Comparison of ENCODE assay signal across 17 mouse cellular contexts in the genomic region with DNA sequence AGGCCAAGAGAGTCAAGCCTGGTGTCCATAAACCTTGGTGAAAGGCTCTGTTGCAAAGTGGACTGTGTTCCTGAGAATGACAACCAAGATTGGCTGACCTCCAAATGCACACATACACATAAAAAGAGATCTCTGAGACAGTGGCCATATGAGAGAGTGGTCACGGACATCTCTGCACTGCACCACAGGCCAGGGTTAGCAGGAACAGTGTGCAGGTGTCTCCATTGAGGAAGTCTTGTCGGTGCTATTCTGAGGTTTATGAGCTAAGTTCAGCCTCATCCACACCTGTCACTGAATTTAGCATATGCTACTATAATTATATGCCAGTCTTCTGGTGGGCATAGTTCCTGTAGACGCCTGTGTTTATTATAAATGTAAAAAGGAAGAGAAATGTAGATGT. TPM values are rescaled to one million over a fixed set of nuclear protein-coding genes. Genes with fewer than 3 reads are reported as not detected.
DNase-seq lines count a peak whose midpoint lies in the region; TF ChIP-seq lines count a peak whose summit lies in the region.
"Had no signal": no experiment of that assay in that cellular context is flagged by ENCODE, and none has a peak within 500 bp of the region (broad histone marks: within the 10 kb centered on the region; RNA-seq: fewer than 3 reads in every experiment).

No protein-coding gene starts in this region.

- H3K79me2 ChIP-seq in myocyte (ENCODE audit: control insufficient read depth, insufficient read depth), result peaks cover 9% of the 10 kb centered on the region

- no peak for DNase-seq in gastrocnemius, adult 2 months
- no peak for DNase-seq in gastrocnemius, postnatal 25 days
- DNase-seq in brain, adult 2 months (ENCODE audit: low read depth, low spot score), result peak; percentile 81
- DNase-seq in cerebellum, adult 8-10 months, result peak; percentile 44
- DNase-seq in MN1 (ENCODE audit: low spot score), result no peak
- no peak for DNase-seq in right cerebral cortex, adult 18-20 months
- DNase-seq: adrenal gland, adult 8-10 months; heart, adult 18-20 months; kidney, adult 11 months; right cerebral cortex, postnatal 25 days; thymus, adult 2 months had no signal

- no peak for TF ChIP-seq CTCF in gastrocnemius, adult 2 months (IDR thresholded peaks at IDR 0.05)

- no peaks in the 10 kb centered on the region for H3K27me3 ChIP-seq in myocyte (ENCODE audit: control insufficient read depth, insufficient read depth, insufficient read length)
- H3K27me3 ChIP-seq: embryonic facial prominence, embryonic 15.5 days; midbrain, embryonic 12.5 days; neural tube, embryonic 13.5 days had no signal

- no peak overlapping the region for H3K4me3 ChIP-seq in gastrocnemius, adult 2 months
- no peak overlapping the region for H3K4me3 ChIP-seq in myocyte
- H3K4me3 ChIP-seq: embryonic facial prominence, embryonic 15.5 days; midbrain, embryonic 12.5 days; neural tube, embryonic 13.5 days had no signal

- H3K27ac ChIP-seq in gastrocnemius, adult 2 months, result peak overlapping the region; percentile 0; the same call in 1 of the 2 replicates
- H3K27ac ChIP-seq: embryonic facial prominence, embryonic 15.5 days; kidney, postnatal 0 days; liver, embryonic 14.5 days; midbrain, embryonic 12.5 days; neural tube, embryonic 13.5 days had no signal

- intact Hi-C loops in gastrocnemius, adult 2 months (cut with DNase I), result no loop called here

- H3K4me2 ChIP-seq in myocyte (ENCODE audit: low read depth), result peak overlapping the region; percentile 18
- H3K4me2 ChIP-seq: embryonic facial prominence, embryonic 15.5 days; midbrain, embryonic 12.5 days; neural tube, embryonic 13.5 days had no signal

- no peak for TF ChIP-seq POLR2A in myocyte (IDR thresholded peaks at IDR 0.05; ENCODE audit: insufficient read length, low read depth)

- H3ac ChIP-seq in myocyte (ENCODE audit: control insufficient read depth, insufficient read length), result no peak overlapping the region

- peaks cover 18% of the 10 kb centered on the region for H3K36me3 ChIP-seq in myocyte (ENCODE audit: control insufficient read depth, insufficient read depth)

TF ChIP-seq in myocyte, 11 proteins besides CTCF, POLR2A, EP300 and RAD21:
- TF ChIP-seq SRF (IDR thresholded peaks at IDR 0.05; ENCODE audit: control insufficient read depth, insufficient read length, low read depth), result no peak
- no peak for TF ChIP-seq REST (IDR thresholded peaks at IDR 0.05; ENCODE audit: insufficient read depth, insufficient read length)
- TF ChIP-seq USF1 (IDR thresholded peaks at IDR 0.05; ENCODE audit: low read depth), result no peak
- TF ChIP-seq MYOG (IDR thresholded peaks at IDR 0.05; ENCODE audit: control insufficient read depth in 1 of 3, insufficient read depth in 1 of 3, insufficient read length in 2 of 3, low read depth in 2 of 3), result no peak
- TF ChIP-seq POLR2AphosphoS2 (IDR thresholded peaks at IDR 0.05; ENCODE audit: insufficient read length, low read depth), result no peak
- peak in 1 of 3 experiments; percentile 49 for TF ChIP-seq MYOD1 (IDR thresholded peaks at IDR 0.05; ENCODE audit: control insufficient read depth in 1 of 3, insufficient read length in 2 of 3, low read depth in 2 of 3)

RNA-seq across cellular contexts. Expression of a gene that starts 33.6 kb away (rescaled TPM):
- 1 to 10 TPM; 8.9 to 9.5 TPM for total RNA-seq in gastrocnemius, adult 2 months (2021)
- total RNA-seq in gastrocnemius, postnatal 25 days (2021), result 10 to 100 TPM in 1 of 2 experiments, 1 to 10 TPM in 1; 9.4 to 11.3 TPM
- 9.5 TPM for polyA plus RNA-seq in myocyte (2012; fragmentation: generic; extraction: Trizol)

Comparison
In these comparisons a context has a peak if more than half of its experiments do, and no peak if none do; other contexts are left out.
1. DNase-seq: peak in brain, adult 2 months (single experiment) and cerebellum, adult 8-10 months (single experiment); none in gastrocnemius, adult 2 months (single experiment), gastrocnemius, postnatal 25 days (single experiment), MN1 (single experiment) and right cerebral cortex, adult 18-20 months (single experiment).